Mouse (Mus musculus): Measurements from ENCODE around the gene Mrps6. TPM values are rescaled to one million over a fixed set of nuclear protein-coding genes. Genes with fewer than 3 reads are reported as not detected.

Mrps6 gene
- polyA plus RNA-seq, 1 experiment: 64.2 TPM

GRCm38 (mm10) chr16:92076797-92077196 lies 18.7 kb downstream of the Mrps6 start:
- no peak for TF ChIP-seq POLR2A (IDR thresholded peaks at IDR 0.05; ENCODE audit: insufficient read depth, low read length)
- TF ChIP-seq EP300 (IDR thresholded peaks at IDR 0.05; ENCODE audit: insufficient read depth, low read depth, low read length): no peak
- no peak for TF ChIP-seq CTCF (IDR thresholded peaks at IDR 0.05; ENCODE audit: low read depth, low read length)
- peaks cover 7% of the 10 kb centered on the region for H3K36me3 ChIP-seq (ENCODE audit: control insufficient read depth, insufficient read depth, low read length, poor library complexity, severe bottlenecking)

GRCm38 (mm10) chr16:92083771-92084453 lies 25.8 kb downstream of the Mrps6 start:
- no peaks in the 10 kb centered on the region for H3K4me1 ChIP-seq (ENCODE audit: control insufficient read depth, insufficient read depth, low read length)
- no peak for TF ChIP-seq POLR2A (IDR thresholded peaks at IDR 0.05; ENCODE audit: insufficient read depth, low read length)
- TF ChIP-seq EP300 (IDR thresholded peaks at IDR 0.05; ENCODE audit: insufficient read depth, low read depth, low read length): no peak
- no peak for TF ChIP-seq CTCF (IDR thresholded peaks at IDR 0.05; ENCODE audit: low read depth, low read length)
- H3K27me3 ChIP-seq (ENCODE audit: control insufficient read depth, insufficient read depth, low read length, poor library complexity, severe bottlenecking): no peaks in the 10 kb centered on the region
- H3K27ac ChIP-seq (ENCODE audit: insufficient read depth, low read length): no peak overlapping the region
- H3K36me3 ChIP-seq (ENCODE audit: control insufficient read depth, insufficient read depth, low read length, poor library complexity, severe bottlenecking): no peaks in the 10 kb centered on the region
- no peak overlapping the region for H3K4me3 ChIP-seq (ENCODE audit: low read depth, low read length)
- H3K9me3 ChIP-seq (replicated peaks; ENCODE audit: control insufficient read depth, insufficient read depth, low read length, poor library complexity, severe bottlenecking): no peaks in the 10 kb centered on the region
- H3K9ac ChIP-seq (ENCODE audit: low read depth, poor library complexity, severe bottlenecking): no peak overlapping the region

More at GRCm38 (mm10) chr16:92076797-92077196, 18.7 kb downstream of the Mrps6 start:
- H3K4me1 ChIP-seq (ENCODE audit: control insufficient read depth, insufficient read depth, low read length): no peaks in the 10 kb centered on the region
- no peak overlapping the region for H3K27ac ChIP-seq (ENCODE audit: insufficient read depth, low read length)
- H3K9ac ChIP-seq (ENCODE audit: low read depth, poor library complexity, severe bottlenecking): no peak overlapping the region
- H3K27me3 ChIP-seq (ENCODE audit: control insufficient read depth, insufficient read depth, low read length, poor library complexity, severe bottlenecking): no peaks in the 10 kb centered on the region
- H3K9me3 ChIP-seq (replicated peaks; ENCODE audit: control insufficient read depth, insufficient read depth, low read length, poor library complexity, severe bottlenecking): no peaks in the 10 kb centered on the region
- H3K4me3 ChIP-seq (ENCODE audit: low read depth, low read length): no peak overlapping the region

GRCm38 (mm10) chr16:92089225-92089624 lies 31.2 kb downstream of the Mrps6 start:
- no peak overlapping the region for H3K27ac ChIP-seq (ENCODE audit: insufficient read depth, low read length)
- H3K9ac ChIP-seq (ENCODE audit: low read depth, poor library complexity, severe bottlenecking): no peak overlapping the region
- H3K9me3 ChIP-seq (replicated peaks; ENCODE audit: control insufficient read depth, insufficient read depth, low read length, poor library complexity, severe bottlenecking): no peaks in the 10 kb centered on the region
- H3K27me3 ChIP-seq (ENCODE audit: control insufficient read depth, insufficient read depth, low read length, poor library complexity, severe bottlenecking): no peaks in the 10 kb centered on the region
- TF ChIP-seq CTCF (IDR thresholded peaks at IDR 0.05; ENCODE audit: low read depth, low read length): no peak
- no peak for TF ChIP-seq EP300 (IDR thresholded peaks at IDR 0.05; ENCODE audit: insufficient read depth, low read depth, low read length)
- TF ChIP-seq POLR2A (IDR thresholded peaks at IDR 0.05; ENCODE audit: insufficient read depth, low read length): no peak
- H3K4me3 ChIP-seq (ENCODE audit: low read depth, low read length): no peak overlapping the region
- no peaks in the 10 kb centered on the region for H3K4me1 ChIP-seq (ENCODE audit: control insufficient read depth, insufficient read depth, low read length)
- no peaks in the 10 kb centered on the region for H3K36me3 ChIP-seq (ENCODE audit: control insufficient read depth, insufficient read depth, low read length, poor library complexity, severe bottlenecking)

GRCm38 (mm10) chr16:92091876-92092275 lies 33.8 kb downstream of the Mrps6 start:
- no peaks in the 10 kb centered on the region for H3K4me1 ChIP-seq (ENCODE audit: control insufficient read depth, insufficient read depth, low read length)
- no peaks in the 10 kb centered on the region for H3K9me3 ChIP-seq (replicated peaks; ENCODE audit: control insufficient read depth, insufficient read depth, low read length, poor library complexity, severe bottlenecking)
- H3K27me3 ChIP-seq (ENCODE audit: control insufficient read depth, insufficient read depth, low read length, poor library complexity, severe bottlenecking): no peaks in the 10 kb centered on the region
- H3K27ac ChIP-seq (ENCODE audit: insufficient read depth, low read length): no peak overlapping the region
- H3K4me3 ChIP-seq (ENCODE audit: low read depth, low read length): no peak overlapping the region
- no peaks in the 10 kb centered on the region for H3K36me3 ChIP-seq (ENCODE audit: control insufficient read depth, insufficient read depth, low read length, poor library complexity, severe bottlenecking)
- TF ChIP-seq EP300 (IDR thresholded peaks at IDR 0.05; ENCODE audit: insufficient read depth, low read depth, low read length) (no peak), CTCF (IDR thresholded peaks at IDR 0.05; ENCODE audit: low read depth, low read length) (no peak)
- no peak overlapping the region for H3K9ac ChIP-seq (ENCODE audit: low read depth, poor library complexity, severe bottlenecking)

- TF ChIP-seq EP300 (IDR thresholded peaks at IDR 0.05; ENCODE audit: insufficient read depth, low read depth, low read length) (no peak), POLR2A (IDR thresholded peaks at IDR 0.05; ENCODE audit: insufficient read depth, low read length) (no peak), CTCF (IDR thresholded peaks at IDR 0.05; ENCODE audit: low read depth, low read length) (no peak)
Observed at GRCm38 (mm10) chr16:92098351-92099051, 40.4 kb downstream of the Mrps6 start.

GRCm38 (mm10) chr16:92099598-92099997 lies 41.5 kb downstream of the Mrps6 start:
- H3K4me1 ChIP-seq (ENCODE audit: control insufficient read depth, insufficient read depth, low read length): no peaks in the 10 kb centered on the region
- TF ChIP-seq POLR2A (IDR thresholded peaks at IDR 0.05; ENCODE audit: insufficient read depth, low read length) (no peak), CTCF (IDR thresholded peaks at IDR 0.05; ENCODE audit: low read depth, low read length) (no peak), EP300 (IDR thresholded peaks at IDR 0.05; ENCODE audit: insufficient read depth, low read depth, low read length) (no peak)
- H3K27ac ChIP-seq (ENCODE audit: insufficient read depth, low read length): no peak overlapping the region

More at GRCm38 (mm10) chr16:92098351-92099051, 40.4 kb downstream of the Mrps6 start:
- Histone ChIP-seq H3K9me3 (replicated peaks; ENCODE audit: control insufficient read depth, insufficient read depth, low read length, poor library complexity, severe bottlenecking) (no peaks in the 10 kb centered on the region), H3K4me3 (ENCODE audit: low read depth, low read length) (no peak overlapping the region), H3K4me1 (ENCODE audit: control insufficient read depth, insufficient read depth, low read length) (no peaks in the 10 kb centered on the region), H3K36me3 (ENCODE audit: control insufficient read depth, insufficient read depth, low read length, poor library complexity, severe bottlenecking) (0 out of 2 replicates have a peak, but pooled peaks cover 5% of the 10 kb centered on the region), H3K27me3 (ENCODE audit: control insufficient read depth, insufficient read depth, low read length, poor library complexity, severe bottlenecking) (no peaks in the 10 kb centered on the region), H3K9ac (ENCODE audit: low read depth, poor library complexity, severe bottlenecking) (no peak overlapping the region), H3K27ac (ENCODE audit: insufficient read depth, low read length) (no peak overlapping the region)

More at GRCm38 (mm10) chr16:92099598-92099997, 41.5 kb downstream of the Mrps6 start:
- no peak overlapping the region for H3K9ac ChIP-seq (ENCODE audit: low read depth, poor library complexity, severe bottlenecking)
- no peaks in the 10 kb centered on the region for H3K27me3 ChIP-seq (ENCODE audit: control insufficient read depth, insufficient read depth, low read length, poor library complexity, severe bottlenecking)
- H3K4me3 ChIP-seq (ENCODE audit: low read depth, low read length): no peak overlapping the region
- 0 out of 2 replicates have a peak, but pooled peaks cover 5% of the 10 kb centered on the region for H3K36me3 ChIP-seq (ENCODE audit: control insufficient read depth, insufficient read depth, low read length, poor library complexity, severe bottlenecking)
- no peaks in the 10 kb centered on the region for H3K9me3 ChIP-seq (replicated peaks; ENCODE audit: control insufficient read depth, insufficient read depth, low read length, poor library complexity, severe bottlenecking)
